Mouse (Mus musculus) ES-E14 (cell line): ENCODE measurements at regions not wholly inside any gene's neighbourhood (a gene's known extent, or its start where the extent isn't known, plus 50 kb on each side); places are given as distances from the start of the nearest gene placed in this dataset.

Experiments used
- DNase-seq: peaks from one replicate; pipeline ENCODE4 v3.0.0-alpha.2; 2013; ENCODE audit warnings: low read depth, low spot score
- H3K27ac ChIP-seq: 2 replicates; pipeline ENCODE4 v1.5.1; 2012; ENCODE audit warnings: low read depth, mild to moderate bottlenecking, low read length, moderate library complexity, mixed read lengths; ENCODE audit not compliant: poor library complexity, insufficient read depth, severe bottlenecking
- H3K36me3 ChIP-seq: 2 replicates; pipeline ENCODE4 v1.6.1; 2012; ENCODE audit warnings: mild to moderate bottlenecking, low read length, moderate library complexity, mixed read lengths; ENCODE audit not compliant: control insufficient read depth, poor library complexity, insufficient read depth, severe bottlenecking
- H3K4me1 ChIP-seq, 2 experiments: fragments of 150-350 bp in 1 of 2; sonication (generic) in 1 of 2; 2 replicates each; pipeline ENCODE4 v1.6.1; 2012; ENCODE audit warnings: low read length in 2 of 2, mild to moderate bottlenecking in 1 of 2, mixed read lengths in 1 of 2; ENCODE audit not compliant: control insufficient read depth in 2 of 2, insufficient read depth in 2 of 2, poor library complexity in 1 of 2
- H3K4me3 ChIP-seq, 2 experiments: fragments of 150-350 bp in 1 of 2; sonication (generic) in 1 of 2; 2 replicates each; pipeline ENCODE4 v1.5.1; 2012; ENCODE audit warnings: low read length in 2 of 2, low read depth in 1 of 2, mild to moderate bottlenecking in 1 of 2, mixed read lengths in 1 of 2; ENCODE audit not compliant: insufficient read depth in 1 of 2, poor library complexity in 1 of 2, severe bottlenecking in 1 of 2
- H3K9ac ChIP-seq: 2 replicates; pipeline ENCODE4 v1.6.1; 2012; ENCODE audit warnings: low read depth, mild to moderate bottlenecking, low read length, mixed read lengths; ENCODE audit not compliant: poor library complexity, insufficient read depth, severe bottlenecking
- H3K9me3 ChIP-seq: fragments of 150-350 bp; sonication (generic); 2 replicates; pipeline ENCODE4 v1.6.1; 2012; ENCODE audit warnings: low read depth, mild to moderate bottlenecking, low read length; ENCODE audit not compliant: control insufficient read depth, insufficient read depth
- CHD2 ChIP-seq: IDR thresholded peaks from 2 replicates; pipeline ENCODE4 v1.6.1; 2014; ENCODE audit warnings: mild to moderate bottlenecking, low read depth, low read length, inconsistent platforms
- HCFC1 ChIP-seq: IDR thresholded peaks from 2 replicates; pipeline ENCODE4 v1.6.1; 2012; ENCODE audit warnings: low read length, inconsistent platforms, borderline replicate concordance; ENCODE audit not compliant: insufficient read depth
- MAFK ChIP-seq: IDR thresholded peaks from 2 replicates; pipeline ENCODE4 v1.6.1; 2014; ENCODE audit warnings: mild to moderate bottlenecking, low read depth, low read length, inconsistent platforms; ENCODE audit not compliant: insufficient read depth
- ZC3H11A ChIP-seq: IDR thresholded peaks from 2 replicates; pipeline ENCODE4 v1.6.1; 2012; ENCODE audit warnings: low read depth, mild to moderate bottlenecking, inconsistent platforms, low read length, borderline replicate concordance
- ZNF384 ChIP-seq: IDR thresholded peaks from 2 replicates; pipeline ENCODE4 v1.6.1; 2012; ENCODE audit warnings: low read depth, low read length, inconsistent platforms
- in situ Hi-C, 2 experiments: fragments of 600-800 bp; cut with MboI; formaldehyde crosslinking; loops; one replicate each; pipeline ENCODE4 v1.15.1; 2025; ENCODE audit warnings: low sequenced_read_pairs in 2 of 2, inconsistent platforms in 1 of 2; ENCODE audit not compliant: unreplicated experiment in 2 of 2

- Histone ChIP-seq H3K36me3 (no peaks in the 10 kb centered on the region), H3K9me3 (no peaks in the 10 kb centered on the region), H3K27ac (no peak overlapping the region), H3K4me1 (no peaks in the 10 kb centered on the region), H3K9ac (no peak overlapping the region), H3K4me3 (no peak overlapping the region)
- DNase-seq = no peak
- no peak for TF ChIP-seq CHD2
- TF ChIP-seq HCFC1 = no peak
- TF ChIP-seq ZNF384 = no peak
- no peak for TF ChIP-seq MAFK
- TF ChIP-seq ZC3H11A = no peak
- in situ Hi-C loops = no loop called here
These were observed 1122.3 kb upstream of the Cited2 start for GRCm38 (mm10) chr10:16600551-16601224.

GRCm38 (mm10) chr10:16601225-16601595 is 1121.8 kb upstream of the Cited2 start:
- no peak for DNase-seq
- Histone ChIP-seq H3K36me3 (no peaks in the 10 kb centered on the region), H3K4me3 (no peak overlapping the region), H3K4me1 (no peaks in the 10 kb centered on the region), H3K9me3 (no peaks in the 10 kb centered on the region), H3K27ac (no peak overlapping the region), H3K9ac (no peak overlapping the region)
- no peak for TF ChIP-seq HCFC1
- TF ChIP-seq ZNF384 = no peak
- no peak for TF ChIP-seq MAFK
- TF ChIP-seq ZC3H11A = no peak
- TF ChIP-seq CHD2 = no peak
- in situ Hi-C loops = no loop called here

DNA sequence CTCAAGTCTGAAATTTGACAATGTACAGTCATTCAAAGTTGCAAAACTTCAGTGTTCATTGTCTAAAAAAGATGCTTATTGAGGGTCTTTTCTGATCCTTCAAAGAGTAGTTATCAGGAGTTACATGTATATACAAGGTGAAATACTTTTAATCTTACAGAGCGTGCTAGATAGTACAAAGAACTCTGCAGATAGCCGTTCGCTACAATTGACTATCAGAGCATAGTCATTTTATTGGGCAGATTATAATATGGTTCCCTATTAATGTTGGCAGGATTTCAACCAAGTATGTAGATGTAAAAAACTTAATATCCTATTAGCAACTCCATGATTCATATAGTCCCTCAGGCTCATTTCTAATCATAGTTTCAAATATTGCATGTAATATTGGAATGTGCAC is 1114.7 kb upstream of the Cited2 start:
- no peak overlapping the region for H3K4me3 ChIP-seq
- H3K9ac ChIP-seq = no peak overlapping the region
- no peak overlapping the region for H3K27ac ChIP-seq
- H3K4me1 ChIP-seq = no peaks in the 10 kb centered on the region
- in situ Hi-C loops = no loop called here
- no peak for DNase-seq
- no peaks in the 10 kb centered on the region for H3K36me3 ChIP-seq
- H3K9me3 ChIP-seq = no peaks in the 10 kb centered on the region
- TF ChIP-seq MAFK = no peak
- TF ChIP-seq ZC3H11A = no peak
- no peak for TF ChIP-seq HCFC1
- no peak for TF ChIP-seq ZNF384
- no peak for TF ChIP-seq CHD2

GRCm38 (mm10) chr10:16618752-16619151 is 1104.3 kb upstream of the Cited2 start:
- DNase-seq = no peak
- no peaks in the 10 kb centered on the region for H3K4me1 ChIP-seq
- in situ Hi-C loops = no loop called here
- H3K4me3 ChIP-seq = no peak overlapping the region
- H3K9ac ChIP-seq = no peak overlapping the region
- TF ChIP-seq HCFC1 (no peak), ZC3H11A (no peak), ZNF384 (no peak), MAFK (no peak), CHD2 (no peak)
- no peaks in the 10 kb centered on the region for H3K9me3 ChIP-seq
- no peaks in the 10 kb centered on the region for H3K36me3 ChIP-seq
- H3K27ac ChIP-seq = no peak overlapping the region

- Histone ChIP-seq H3K9ac (no peak overlapping the region), H3K9me3 (no peaks in the 10 kb centered on the region), H3K4me1 (no peaks in the 10 kb centered on the region), H3K4me3 (no peak overlapping the region), H3K36me3 (no peaks in the 10 kb centered on the region), H3K27ac (no peak overlapping the region)
- in situ Hi-C loops = no loop called here
- DNase-seq = no peak
- no peak for TF ChIP-seq ZNF384
- TF ChIP-seq CHD2 = no peak
- TF ChIP-seq HCFC1 = no peak
- no peak for TF ChIP-seq MAFK
- TF ChIP-seq ZC3H11A = no peak
These were observed 1103.4 kb upstream of the Cited2 start for GRCm38 (mm10) chr10:16619584-16619983.
